ENCODE assay signal across 22 mouse cellular contexts in genomic region chr7:121778553-121778952, GRCm38 (mm10). TPM values are rescaled to one million over a fixed set of nuclear protein-coding genes. Genes with fewer than 3 reads are reported as not detected.
"Had no signal": no experiment of that assay in that cellular context is flagged by ENCODE, and none has a peak within 500 bp of the region (broad histone marks: within the 10 kb centered on the region; RNA-seq: fewer than 3 reads in every experiment).

No protein-coding gene starts in this region.

- H3K4me3 ChIP-seq: left cerebral cortex, adult 2 months; liver, embryonic 13.5 days; megakaryocyte, embryonic 14.5 days; midbrain, embryonic 10.5 days; midbrain, embryonic 13.5 days; myocyte; neural tube, embryonic 13.5 days; stomach, embryonic 15.5 days had no signal

- H3K9me3 ChIP-seq: liver, embryonic 13.5 days; midbrain, embryonic 10.5 days; midbrain, embryonic 13.5 days; neural tube, embryonic 13.5 days; stomach, embryonic 15.5 days had no signal

- H3K36me3 ChIP-seq: liver, embryonic 13.5 days; midbrain, embryonic 10.5 days; midbrain, embryonic 13.5 days; neural tube, embryonic 13.5 days; stomach, embryonic 15.5 days had no signal

- ATAC-seq: intestine, postnatal 0 days; midbrain, embryonic 13.5 days; midbrain, embryonic 16.5 days had no signal

- H3K9ac ChIP-seq: liver, embryonic 13.5 days; midbrain, embryonic 13.5 days; neural tube, embryonic 13.5 days; stomach, embryonic 15.5 days had no signal

- H3K27ac ChIP-seq: left cerebral cortex, adult 2 months; liver, embryonic 13.5 days; midbrain, embryonic 10.5 days; midbrain, embryonic 13.5 days; neural tube, embryonic 13.5 days; stomach, embryonic 15.5 days had no signal

- H3K4me2 ChIP-seq: liver, embryonic 13.5 days; midbrain, embryonic 13.5 days; neural tube, embryonic 13.5 days; stomach, embryonic 15.5 days had no signal

- DNase-seq: kidney, adult 8-10 months; kidney, postnatal 10 days; kidney, postnatal 36 days; layer of hippocampus, postnatal 36 days; liver, embryonic 13.5 days; retina, postnatal 1 day; thymus, adult 18-20 months; thymus, postnatal 36 days had no signal

- H3K27me3 ChIP-seq: liver, embryonic 13.5 days; midbrain, embryonic 13.5 days; neural tube, embryonic 13.5 days; stomach, embryonic 15.5 days had no signal

- H3K4me1 ChIP-seq: liver, embryonic 13.5 days; megakaryocyte, embryonic 14.5 days; midbrain, embryonic 10.5 days; midbrain, embryonic 13.5 days; neural tube, embryonic 13.5 days; stomach, embryonic 15.5 days had no signal

RNA-seq across cellular contexts. Expression of gene Scnn1g, which starts 44.3 kb away (rescaled TPM):
- polyA plus RNA-seq: intestine, embryonic 14.5 days; limb, embryonic 11.5 days; liver, adult 2 months; liver, embryonic 13.5 days; liver, embryonic 16.5 days; midbrain, embryonic 13.5 days; midbrain, embryonic 16.5 days; myocyte; neural tube, embryonic 13.5 days; small intestine, adult 2 months had no signal
